Mouse (Mus musculus) gastrocnemius, adult 2 months (tissue): ENCODE measurements around the gene Smagp. TPM values are rescaled to one million over a fixed set of nuclear protein-coding genes. Genes with fewer than 3 reads are reported as not detected.

Experiments
- DNase-seq: peaks from one replicate; pipeline ENCODE4 v3.0.0; 2022
- H3K27ac ChIP-seq: fragments of 200-600 bp; 2 replicates; pipeline ENCODE4 v1.8.1; 2022; ENCODE audit warnings: mild to moderate bottlenecking
- H3K4me3 ChIP-seq: fragments of 200-600 bp; 2 replicates; pipeline ENCODE4 v1.8.1; 2022; ENCODE audit warnings: mild to moderate bottlenecking, moderate library complexity
- CTCF ChIP-seq: fragments of 200-600 bp; IDR thresholded peaks from 2 replicates; pipeline ENCODE4 v1.8.1; 2022; ENCODE audit warnings: antibody characterized with exemption, mild to moderate bottlenecking, moderate library complexity
- intact Hi-C: fragments of 180-260 bp; cut with DNase I; formaldehyde crosslinking; loops from one replicate; pipeline ENCODE4 v1.15.1; 2025
- total RNA-seq, 2 experiments: library from RNA; stranded (reverse); gene quantifications; 2 replicates each; pipeline ENCODE4 v1.2.3; 2021

Smagp gene
- total RNA-seq, 2 experiments from 2014 or later, result 1.9 to 3.5 TPM

GRCm38 (mm10) chr15:100655201-100655600 lies 18.5 kb upstream of the Smagp start:
- Histone ChIP-seq H3K27ac (no peak overlapping the region), H3K4me3 (no peak overlapping the region)
- intact Hi-C loops, result no loop called here
- TF ChIP-seq CTCF, result no peak
- no peak for DNase-seq

DNA sequence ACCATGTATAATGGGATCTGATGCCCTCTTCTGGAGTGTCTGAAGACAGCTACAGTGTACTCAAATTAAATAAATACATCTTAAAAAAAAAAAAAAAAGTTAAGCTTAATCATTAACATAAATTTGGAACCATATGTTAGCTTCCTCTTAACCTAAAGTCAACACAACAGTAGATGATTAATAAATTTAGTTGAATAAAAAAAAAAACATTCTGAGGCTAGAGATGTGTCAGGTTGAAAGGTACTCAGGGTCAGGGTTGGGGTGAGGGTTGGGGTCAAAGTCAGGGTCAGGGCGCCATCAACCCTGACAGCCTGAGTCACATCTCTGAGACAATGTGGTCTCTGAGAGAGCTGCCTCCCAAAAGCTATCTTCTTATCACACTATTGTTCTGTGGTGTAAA lies 17.5 kb upstream of the Smagp start:
- Histone ChIP-seq H3K27ac (no peak overlapping the region), H3K4me3 (no peak overlapping the region)
- intact Hi-C loops, result no loop called here
- no peak for TF ChIP-seq CTCF
- DNase-seq, result no peak

- no peak for TF ChIP-seq CTCF
- intact Hi-C loops, result no loop called here
- Histone ChIP-seq H3K27ac (no peak overlapping the region), H3K4me3 (no peak overlapping the region)
- DNase-seq, result no peak
Observed at GRCm38 (mm10) chr15:100651610-100652009, 14.9 kb upstream of the Smagp start.

DNA sequence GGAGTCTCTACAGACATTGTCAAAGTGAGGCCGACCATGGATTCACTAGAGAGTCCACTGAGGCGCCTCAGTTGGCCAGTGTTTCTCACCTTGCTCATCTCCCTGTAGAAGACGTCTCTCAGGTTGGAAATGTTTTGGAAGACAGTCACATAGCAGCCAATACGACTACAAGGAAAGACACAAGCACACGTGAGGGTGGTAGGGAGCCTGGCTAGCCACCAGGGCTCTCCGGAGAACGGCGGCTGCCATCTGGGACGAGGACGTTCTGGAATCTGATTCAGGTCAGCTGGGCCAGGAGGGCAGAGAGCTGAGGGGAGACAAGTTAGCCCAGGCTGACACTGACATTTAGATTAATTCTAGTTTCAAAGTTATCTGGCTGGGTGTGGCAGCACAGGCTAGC lies 13.4 kb upstream of the Smagp start:
- Histone ChIP-seq H3K4me3 (no peak overlapping the region), H3K27ac (no peak overlapping the region)
- no peak for DNase-seq
- no peak for TF ChIP-seq CTCF
- intact Hi-C loops, result no loop called here

GRCm38 (mm10) chr15:100646161-100646560 lies 9.4 kb upstream of the Smagp start:
- Histone ChIP-seq H3K27ac (no peak overlapping the region), H3K4me3 (no peak overlapping the region)
- no peak for DNase-seq
- intact Hi-C loops, result no loop called here
- TF ChIP-seq CTCF, result no peak

DNA sequence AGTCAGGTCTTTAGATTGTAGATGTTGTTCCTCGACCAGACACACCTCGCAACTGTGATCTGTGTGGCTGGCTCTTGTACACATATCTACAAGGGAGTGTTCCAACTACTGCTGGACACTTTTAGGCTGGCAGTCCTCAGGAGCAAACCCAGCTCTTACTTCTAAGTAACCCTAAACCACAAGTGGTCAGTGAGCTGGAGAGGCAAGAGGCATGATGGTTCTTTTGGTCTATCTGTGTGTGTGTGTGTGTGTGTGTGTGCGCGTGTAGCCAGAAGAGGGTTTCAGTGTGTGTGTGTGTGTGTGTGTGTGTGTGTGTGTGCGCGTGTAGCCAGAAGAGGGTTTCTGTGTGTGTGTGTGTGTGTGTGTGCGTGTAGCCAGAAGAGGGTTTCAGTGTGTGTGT lies 5.7 kb upstream of the Smagp start:
- TF ChIP-seq CTCF, result no peak
- peak; percentile 25 for DNase-seq
- no peak overlapping the region for H3K27ac ChIP-seq
- no peak overlapping the region for H3K4me3 ChIP-seq
- intact Hi-C loops, result no loop called here

DNA sequence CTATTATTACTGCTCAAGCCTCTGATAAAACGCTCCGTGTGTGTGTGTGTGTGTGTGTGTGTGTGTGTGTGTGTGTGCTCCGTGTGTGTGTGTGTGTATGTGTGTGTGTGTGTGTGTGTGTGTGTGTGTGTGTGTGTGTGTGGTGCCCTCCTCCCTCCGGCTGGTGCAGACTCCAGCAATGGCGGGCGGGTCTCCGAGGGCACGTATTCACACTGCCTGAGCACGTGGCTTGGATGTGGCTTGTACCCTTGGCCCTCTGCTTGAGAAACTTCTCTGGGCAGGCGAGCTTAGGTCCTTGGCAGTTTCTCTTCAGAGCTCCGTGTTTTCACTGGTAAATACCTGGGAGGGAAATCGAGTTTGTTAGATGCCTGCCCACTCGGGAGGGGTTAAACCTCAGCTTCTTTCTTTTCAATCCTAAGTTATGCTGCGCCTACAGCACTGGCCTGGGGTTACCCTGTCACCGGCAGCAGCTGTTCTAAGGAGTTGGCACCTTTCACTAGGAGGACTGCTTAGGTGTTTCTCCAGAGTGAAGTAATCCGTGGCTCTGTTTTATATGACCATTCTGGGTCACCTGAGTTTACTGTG lies 4.6 kb upstream of the Smagp start:
- DNase-seq, result peak; percentile 29
- intact Hi-C loops, result no loop called here
- Histone ChIP-seq H3K27ac (no peak overlapping the region), H3K4me3 (peak overlapping the region; percentile 28; the same call in 1 of the 2 replicates)
- no peak for TF ChIP-seq CTCF

DNA sequence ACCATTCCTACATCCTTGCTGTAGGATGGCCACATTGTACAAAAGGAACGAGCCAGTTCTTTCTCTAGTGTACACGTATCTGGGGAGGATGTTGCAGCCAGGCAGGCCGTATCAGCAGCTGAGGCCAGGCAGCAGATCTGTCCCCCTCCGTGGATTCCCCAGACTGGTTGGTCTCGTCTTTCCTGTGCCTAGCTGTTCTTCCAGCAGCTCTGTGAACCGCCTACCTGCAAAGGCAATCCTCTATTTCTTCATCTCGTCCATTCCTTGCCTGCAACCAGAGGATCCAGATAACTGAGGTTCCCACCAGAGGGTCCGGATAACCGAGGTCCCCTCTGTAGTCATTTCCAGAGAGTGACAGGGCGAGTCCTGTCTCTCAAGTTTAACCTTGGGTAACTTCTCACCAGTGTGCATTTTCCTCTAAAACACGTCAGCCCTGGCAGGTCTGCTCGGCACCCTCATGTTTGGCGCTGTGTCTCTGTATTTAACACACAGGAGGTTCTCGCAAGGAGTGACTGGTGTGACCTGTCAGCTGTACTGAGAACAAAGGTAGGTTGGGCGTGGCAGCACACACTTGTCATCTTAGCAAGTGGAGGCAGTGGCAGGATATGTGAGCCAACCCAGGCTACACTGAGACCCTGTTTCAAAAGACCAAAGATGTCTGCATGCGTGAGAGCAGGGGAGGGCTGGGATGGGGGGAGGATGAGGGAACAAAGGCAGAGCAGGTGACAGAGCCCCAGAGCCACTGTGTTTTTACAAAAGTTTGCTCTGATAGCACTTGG lies 3.4 kb upstream of the Smagp start:
- intact Hi-C loops, result no loop called here
- no peak overlapping the region for H3K27ac ChIP-seq

DNA sequence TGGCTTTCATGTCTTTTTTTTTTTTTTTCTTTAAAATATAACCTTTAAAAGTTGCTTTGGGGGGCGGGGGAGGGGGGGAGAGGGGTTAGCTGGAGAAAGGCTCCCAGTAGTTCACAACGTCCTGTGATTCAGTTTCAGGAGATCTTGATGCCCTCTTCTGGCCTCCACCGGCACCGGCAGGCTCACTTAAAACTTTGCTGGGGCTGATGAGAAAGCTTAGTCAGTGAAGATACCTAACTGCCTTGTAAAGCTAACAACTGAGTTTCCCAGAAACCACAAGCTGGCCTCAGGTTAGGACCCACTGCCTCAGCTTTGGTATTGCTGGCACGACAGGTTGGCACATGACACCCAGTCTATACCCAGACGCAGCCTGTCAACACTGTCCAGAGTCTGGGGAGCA lies 921 bp upstream of the Smagp start:
- peak; percentile 47 for DNase-seq
- intact Hi-C loops, result loop anchor here (1.0 kb wide), 1 partner anchor 99 kb away; no protein-coding TSS in a partner anchor
- TF ChIP-seq CTCF, result peak; percentile 55
- no peak overlapping the region for H3K27ac ChIP-seq
- H3K4me3 ChIP-seq, result peak overlapping the region; percentile 82; the same call in 1 of the 2 replicates

More for the DNA sequence above, 3.4 kb upstream of the Smagp start:
- H3K4me3 ChIP-seq, result no peak overlapping the region
- no peak for TF ChIP-seq CTCF
- DNase-seq, result no peak

DNA sequence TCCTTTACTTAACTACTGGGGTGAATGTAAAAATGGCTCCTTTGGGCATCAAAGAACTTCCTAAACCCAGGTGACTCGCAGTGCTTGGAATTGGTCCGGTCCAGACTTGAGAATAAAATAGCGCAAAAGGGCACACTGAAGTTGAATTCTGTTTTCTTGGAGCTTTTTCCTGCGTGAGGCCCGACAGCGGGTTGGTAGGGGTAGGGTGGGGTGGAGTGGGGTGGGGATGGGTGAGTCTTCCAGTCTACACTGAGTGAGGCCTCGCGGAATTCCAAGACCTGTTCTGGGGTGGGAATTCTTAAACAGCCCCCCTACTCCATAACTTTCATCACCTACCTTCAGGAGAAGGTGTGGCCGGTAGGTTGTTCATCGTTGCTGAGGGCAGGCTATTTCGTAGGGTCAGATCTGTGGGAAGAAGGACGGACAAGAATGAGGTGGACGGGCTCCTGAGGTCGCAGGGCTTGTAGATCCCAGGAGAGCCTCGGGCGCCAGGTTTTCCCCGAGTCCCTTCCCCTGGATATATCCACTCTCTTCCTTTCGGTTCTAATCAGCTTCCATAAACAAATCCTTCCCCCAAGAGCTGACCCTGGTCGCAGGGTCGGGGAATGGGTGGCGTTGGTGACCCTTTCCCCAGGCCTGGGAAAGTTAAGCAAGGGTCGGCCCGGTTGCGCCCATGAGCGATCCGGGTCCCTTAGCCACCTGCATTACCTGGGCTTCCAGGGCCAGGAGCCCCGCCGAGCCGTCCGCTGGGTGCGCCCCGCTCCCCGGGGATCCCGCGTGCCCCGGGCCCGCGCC lies 692 bp downstream of the Smagp start:
- DNase-seq, result no peak
- intact Hi-C loops, result no loop called here
- peak overlapping the region; percentile 78 for H3K27ac ChIP-seq
- TF ChIP-seq CTCF, result no peak
- peak overlapping the region; percentile 82 for H3K4me3 ChIP-seq

- Histone ChIP-seq H3K4me3 (peak overlapping the region; percentile 82), H3K27ac (peak overlapping the region; percentile 12; the same call in 1 of the 2 replicates)
- TF ChIP-seq CTCF, result no peak
- intact Hi-C loops, result no loop called here
- no peak for DNase-seq
Observed at GRCm38 (mm10) chr15:100635239-100635638, 1.5 kb downstream of the Smagp start.

DNA sequence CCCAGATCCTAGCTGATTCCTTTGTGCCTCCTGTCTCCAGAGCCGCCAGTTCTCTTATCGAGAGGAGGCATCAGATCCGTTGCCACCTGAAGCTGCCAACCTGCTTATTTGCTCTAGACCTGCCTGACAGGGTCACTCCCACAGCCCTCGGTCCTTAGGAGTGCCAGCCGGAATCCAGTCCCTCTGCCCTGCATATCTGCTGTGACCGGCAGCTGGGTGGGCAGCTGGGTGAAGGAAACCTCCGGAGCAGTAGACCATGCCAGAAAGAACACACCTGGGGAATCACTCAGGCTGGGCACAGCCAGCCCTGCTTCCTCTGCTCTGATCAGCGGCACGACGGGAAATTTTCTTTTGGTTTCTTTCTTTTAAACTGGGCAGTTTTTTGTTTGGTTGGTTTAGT lies 3.4 kb downstream of the Smagp start:
- intact Hi-C loops, result no loop called here
- no peak for DNase-seq
- H3K27ac ChIP-seq, result no peak overlapping the region; the same call in 1 of the 2 replicates
- peak overlapping the region; percentile 13; the same call in 1 of the 2 replicates for H3K4me3 ChIP-seq
- TF ChIP-seq CTCF, result no peak

- no peak for TF ChIP-seq CTCF
- no peak for DNase-seq
- H3K27ac ChIP-seq, result no peak overlapping the region
- intact Hi-C loops, result no loop called here
- H3K4me3 ChIP-seq, result no peak overlapping the region
Observed at GRCm38 (mm10) chr15:100632323-100632722, 4.4 kb downstream of the Smagp start.
